Mouse (Mus musculus) spleen, adult 2 months (tissue): ENCODE measurements at regions not wholly inside any gene's neighbourhood (a gene's known extent, or its start where the extent isn't known, plus 50 kb on each side); places are given as distances from the start of the nearest gene placed in this dataset.

Source experiments
- CTCF ChIP-seq: fragments of 200-500 bp; IDR thresholded peaks from 2 replicates; pipeline ENCODE4 v1.5.1; 2011; ENCODE audit warnings: mild to moderate bottlenecking, inconsistent platforms; ENCODE audit not compliant: insufficient read depth, insufficient read length, insufficient replicate concordance; ENCODE audit errors: extremely low read depth
- POLR2A ChIP-seq: fragments of 200-500 bp; IDR thresholded peaks from 2 replicates; pipeline ENCODE4 v1.6.1; 2011; ENCODE audit warnings: low read depth, low read length, inconsistent platforms

GRCm38 (mm10) chr4:105507221-105507620, 282.4 kb upstream of the Gm12728 start:
- TF ChIP-seq POLR2A: no peak
- no peak for TF ChIP-seq CTCF
